ENCODE assay signal across 7 mouse cellular contexts in genomic region chr15:84450441-84451183, GRCm38 (mm10). TPM values are rescaled to one million over a fixed set of nuclear protein-coding genes. Genes with fewer than 3 reads are reported as not detected.
DNase-seq lines count a peak whose midpoint lies in the region; ATAC-seq lines count a peak whose summit lies in the region.

No protein-coding gene starts in this region.

- 1% methylated on average over 19 of the region's 21 CpGs for WGBS in forebrain, embryonic 13.5 days
- under 1% methylated on average over 21 of the region's 21 CpGs for WGBS in midbrain, embryonic 12.5 days
- 4% methylated on average over 21 of the region's 21 CpGs for WGBS in stomach, embryonic 14.5 days

- H3K27me3 ChIP-seq in forebrain, embryonic 13.5 days = peaks cover 32% of the 10 kb centered on the region
- H3K27me3 ChIP-seq in midbrain, embryonic 12.5 days = peaks cover 67% of the 10 kb centered on the region
- peaks cover 7% of the 10 kb centered on the region for H3K27me3 ChIP-seq in stomach, embryonic 14.5 days (ENCODE audit: control insufficient read depth, insufficient read depth, low read length)

- H3K9ac ChIP-seq in forebrain, embryonic 13.5 days = peak overlapping the region; percentile 38; the same call in 1 of the 2 replicates
- H3K9ac ChIP-seq in midbrain, embryonic 12.5 days (replicated peaks) = no peak overlapping the region
- no peak overlapping the region for H3K9ac ChIP-seq in stomach, embryonic 14.5 days (replicated peaks; ENCODE audit: low read depth, low read length)

- peak overlapping the region; percentile 38 for H3K4me2 ChIP-seq in forebrain, embryonic 13.5 days
- H3K4me2 ChIP-seq in midbrain, embryonic 12.5 days (replicated peaks) = peak overlapping the region; percentile 45
- peak overlapping the region; percentile 31 for H3K4me2 ChIP-seq in stomach, embryonic 14.5 days (replicated peaks; ENCODE audit: low read depth, low read length)

- H3K4me3 ChIP-seq in forebrain, embryonic 13.5 days = no peak overlapping the region
- H3K4me3 ChIP-seq in midbrain, embryonic 12.5 days = peak overlapping the region; percentile 6; the same call in 1 of the 2 replicates
- H3K4me3 ChIP-seq in stomach, embryonic 14.5 days (ENCODE audit: low read depth, low read length) = no peak overlapping the region; the same call in 1 of the 2 replicates

- H3K9me3 ChIP-seq in forebrain, embryonic 13.5 days (replicated peaks) = no peaks in the 10 kb centered on the region
- no peaks in the 10 kb centered on the region for H3K9me3 ChIP-seq in midbrain, embryonic 12.5 days
- H3K9me3 ChIP-seq in stomach, embryonic 14.5 days (ENCODE audit: control insufficient read depth, low read depth, low read length) = no peaks in the 10 kb centered on the region

- H3K27ac ChIP-seq in forebrain, embryonic 13.5 days = peak overlapping the region; percentile 23; the same call in 1 of the 2 replicates
- peak overlapping the region; percentile 32 for H3K27ac ChIP-seq in midbrain, embryonic 12.5 days (replicated peaks)
- no peak overlapping the region for H3K27ac ChIP-seq in stomach, embryonic 14.5 days (ENCODE audit: low read length)

- intact Hi-C loops in heart, postnatal 14 days (cut with DNase I) = no loop called here
- intact Hi-C loops in left cerebral cortex, postnatal 25 days (cut with DNase I) = no loop called here

- H3K36me3 ChIP-seq in forebrain, embryonic 13.5 days (ENCODE audit: poor library complexity, severe bottlenecking) = no peaks in the 10 kb centered on the region
- no peaks in the 10 kb centered on the region for H3K36me3 ChIP-seq in midbrain, embryonic 12.5 days
- no peaks in the 10 kb centered on the region for H3K36me3 ChIP-seq in stomach, embryonic 14.5 days (ENCODE audit: control insufficient read depth, insufficient read depth, low read length)

- no peak for ATAC-seq in forebrain, embryonic 13.5 days
- peak; percentile 47 for ATAC-seq in midbrain, embryonic 12.5 days (ENCODE audit: low FRiP score, low read depth)
- ATAC-seq in stomach, embryonic 14.5 days (ENCODE audit: insufficient number of reproducible peaks, insufficient read depth, low FRiP score, low read depth) = peak; percentile 46; the same call in 1 of the 2 replicates

- H3K4me1 ChIP-seq in forebrain, embryonic 13.5 days = peaks cover 23% of the 10 kb centered on the region
- H3K4me1 ChIP-seq in midbrain, embryonic 12.5 days = peaks cover 30% of the 10 kb centered on the region
- peaks cover 10% of the 10 kb centered on the region; the same call in 1 of the 2 replicates for H3K4me1 ChIP-seq in stomach, embryonic 14.5 days (ENCODE audit: control insufficient read depth, insufficient read depth, low read length)

- peak; percentile 88 for DNase-seq in MN1 (ENCODE audit: low spot score)
- DNase-seq in adrenal gland, postnatal 4 days (ENCODE audit: low spot score in 2 of 2) = peak; percentile 25 to 49
- DNase-seq in heart, postnatal 14 days = peak; percentile 54 to 68
- peak; percentile 78 to 90 for DNase-seq in left cerebral cortex, postnatal 25 days (ENCODE audit: low spot score in 2 of 2)

RNA-seq across cellular contexts. Expression of gene Shisal1, which starts 3.7 kb away (rescaled TPM):
- 1 to 10 TPM; 3.6 to 5.3 TPM for total RNA-seq in adrenal gland, postnatal 4 days (2021)
- 6.1 TPM in 2 replicates for polyA plus RNA-seq in forebrain, embryonic 13.5 days (2015; fragmentation: Nextera tagmentation; extraction: Ambion mirVana)
- total RNA-seq in heart, postnatal 14 days (2021) = 1 to 10 TPM in 1 of 2 experiments, under 1 TPM in 1; 0.88 to 1.3 TPM
- 10 to 100 TPM; 46.6 to 46.9 TPM for total RNA-seq in left cerebral cortex, postnatal 25 days (2021)
- 10.5 and 13.2 TPM in 2 replicates for polyA plus RNA-seq in midbrain, embryonic 12.5 days (2016; fragmentation: Nextera tagmentation; extraction: Ambion mirVana)
- 2.3 and 2.7 TPM in 2 replicates for polyA plus RNA-seq in stomach, embryonic 14.5 days (2014; fragmentation: Nextera tagmentation; extraction: Ambion mirVana)

Comparison
In these comparisons a context has a peak if more than half of its experiments do, and no peak if none do; other contexts are left out.
1. DNase-seq: peak in every context shown above with its lines; median percentile 88 in MN1; 84 in left cerebral cortex, postnatal 25 days; 61 in heart, postnatal 14 days; 37 in adrenal gland, postnatal 4 days.
2. RNA of gene Shisal1, which starts 3.7 kb away (total RNA-seq): 46.6 to 46.9 TPM in left cerebral cortex, postnatal 25 days; 3.6 to 5.3 TPM in adrenal gland, postnatal 4 days and 0.88 to 1.3 TPM in heart, postnatal 14 days; every median in the first group is over 4 times any median in the second.
3. Peak in every context shown above with its lines, with median percentiles within 50 percentile points of each other: H3K4me2 ChIP-seq.